Mouse (Mus musculus): ENCODE data around the gene Tas2r118.

DNA sequence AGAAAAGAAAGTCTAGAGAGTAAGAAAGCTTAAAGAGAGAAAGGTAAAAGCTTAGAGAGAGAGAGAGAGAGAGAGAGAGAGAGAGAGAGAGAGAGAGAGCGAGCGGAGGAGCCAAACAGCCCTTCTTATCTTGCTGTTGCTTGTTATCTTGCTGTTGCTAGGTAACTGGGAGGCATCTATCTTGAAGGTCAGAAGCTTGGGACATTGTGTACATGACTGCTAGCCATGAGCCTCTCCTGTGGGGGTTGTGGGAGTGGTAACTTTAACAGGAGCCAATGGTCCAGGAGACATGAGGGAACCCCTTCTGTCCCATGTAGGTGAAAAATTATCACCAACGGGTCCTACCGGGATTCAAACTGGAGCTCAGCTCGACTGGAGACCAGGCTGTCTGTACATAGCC is 48.5 kb upstream of the Tas2r118 start:
- no peak for TF ChIP-seq USF1 (IDR thresholded peaks at IDR 0.05; ENCODE audit: low read depth)
- TF ChIP-seq TCF12 (IDR thresholded peaks at IDR 0.05; ENCODE audit: insufficient read depth, poor library complexity, severe bottlenecking): no peak
- no peak for TF ChIP-seq REST (IDR thresholded peaks at IDR 0.05; ENCODE audit: insufficient read depth, insufficient read length)
- no peak for TF ChIP-seq POLR2A (IDR thresholded peaks at IDR 0.05; ENCODE audit: insufficient read length, low read depth)

Data from myocyte (in vitro differentiated cells).